Mouse (Mus musculus) left cerebral cortex, adult 8-10 months (tissue): ENCODE measurements at regions not wholly inside any gene's neighbourhood (a gene's known extent, or its start where the extent isn't known, plus 50 kb on each side); places are given as distances from the start of the nearest gene placed in this dataset.

Experiments
- DNase-seq, 2 experiments: peaks; one replicate each; pipeline ENCODE4 v3.0.0; 2022; ENCODE audit warnings: low spot score in 2 of 2

DNA sequence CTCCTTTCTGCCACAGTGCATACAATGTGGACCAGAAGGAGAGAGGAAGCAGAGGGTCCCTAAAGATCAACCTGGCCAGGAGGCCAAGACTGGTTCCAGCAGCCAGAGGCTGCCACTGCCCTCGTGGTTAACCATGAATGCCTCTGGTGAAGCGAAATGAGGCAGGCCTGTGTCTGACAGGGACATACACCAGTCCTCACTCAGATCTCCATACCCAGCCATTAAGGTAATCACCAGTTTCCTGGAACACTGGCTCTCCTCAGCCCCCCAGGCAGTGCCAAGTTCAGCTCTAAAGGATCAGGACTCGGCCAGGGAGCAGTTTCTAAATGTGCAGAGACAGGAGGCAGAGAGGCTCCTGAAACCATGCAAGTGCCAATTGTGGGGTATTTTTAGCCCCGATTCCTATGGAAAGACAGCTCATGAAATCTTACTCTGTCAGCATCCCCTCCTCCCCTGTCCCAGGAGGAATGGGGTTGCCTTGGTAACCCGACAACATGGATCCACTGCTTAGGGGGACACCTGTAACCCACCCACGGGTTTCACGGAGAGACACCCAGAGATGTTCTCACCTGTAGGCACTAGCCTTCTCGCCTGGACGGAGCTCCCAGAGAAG is 103.6 kb downstream of the Ier5 start:
- DNase-seq, result peak in 1 of 2 experiments; percentile 37

DNA sequence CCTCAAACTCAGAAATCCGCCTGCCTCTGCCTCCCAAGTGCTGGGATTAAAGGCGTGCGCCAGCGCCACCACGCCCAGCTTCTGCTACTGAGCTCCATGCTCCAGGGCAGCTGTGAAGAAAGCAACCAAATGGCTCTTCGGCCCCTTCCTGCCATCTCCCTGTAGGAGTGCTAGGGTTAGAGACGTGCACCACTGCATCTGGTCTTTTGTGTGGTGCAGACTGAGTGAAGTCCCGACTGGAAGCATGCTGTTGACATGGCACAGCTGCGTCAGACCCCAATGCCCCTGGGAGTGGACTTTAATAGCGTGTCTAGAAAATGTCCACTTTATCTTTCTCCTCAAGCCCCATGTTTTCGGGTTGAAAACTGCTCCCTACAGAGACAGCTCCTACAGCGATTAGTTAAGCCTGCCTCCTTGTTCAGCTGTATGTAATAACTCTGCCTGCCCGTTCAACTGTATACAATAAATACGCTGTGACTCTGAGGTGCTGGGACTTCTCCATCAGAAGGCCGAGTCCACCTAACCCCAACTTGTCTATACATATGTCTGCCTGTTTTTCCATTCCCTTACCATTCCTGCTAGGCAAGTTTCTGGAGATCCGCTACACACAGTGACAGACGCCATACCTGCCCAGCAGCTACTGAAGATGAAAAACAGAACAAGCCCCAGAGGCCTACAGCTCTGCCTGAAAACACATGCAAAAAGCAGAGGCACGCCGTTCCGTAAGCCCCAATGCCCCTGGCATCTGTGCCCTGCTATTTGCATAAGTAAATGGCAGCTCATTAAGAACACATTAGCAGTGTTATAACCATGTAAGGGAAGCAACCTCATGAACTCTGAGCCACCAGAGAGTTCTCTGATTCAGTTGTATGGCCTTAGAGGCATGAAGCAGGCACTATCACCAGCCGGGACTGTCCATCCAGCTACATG is 105.2 kb downstream of the Ier5 start:
- no peak for DNase-seq

DNA sequence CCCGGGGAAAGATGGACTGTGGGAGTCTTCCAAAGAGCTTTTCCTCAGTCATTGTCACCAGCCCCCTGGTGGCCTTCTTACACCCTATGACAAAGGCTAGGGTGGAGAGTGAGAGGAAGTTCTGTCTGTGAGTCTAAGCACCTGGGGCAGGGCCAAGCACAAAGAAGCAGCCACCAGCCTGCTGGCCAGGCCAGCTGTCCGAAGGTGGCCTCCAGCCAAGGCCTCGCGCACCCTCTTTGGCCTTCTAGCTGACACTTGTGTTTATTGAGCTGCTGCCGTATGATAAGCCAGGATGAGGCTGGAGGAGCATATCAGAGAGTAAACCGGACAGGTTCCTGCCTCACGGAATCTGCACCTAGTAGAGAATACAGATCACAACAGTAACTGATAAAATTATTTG is 99.0 kb upstream of the Cacna1e start:
- no peak for DNase-seq

DNA sequence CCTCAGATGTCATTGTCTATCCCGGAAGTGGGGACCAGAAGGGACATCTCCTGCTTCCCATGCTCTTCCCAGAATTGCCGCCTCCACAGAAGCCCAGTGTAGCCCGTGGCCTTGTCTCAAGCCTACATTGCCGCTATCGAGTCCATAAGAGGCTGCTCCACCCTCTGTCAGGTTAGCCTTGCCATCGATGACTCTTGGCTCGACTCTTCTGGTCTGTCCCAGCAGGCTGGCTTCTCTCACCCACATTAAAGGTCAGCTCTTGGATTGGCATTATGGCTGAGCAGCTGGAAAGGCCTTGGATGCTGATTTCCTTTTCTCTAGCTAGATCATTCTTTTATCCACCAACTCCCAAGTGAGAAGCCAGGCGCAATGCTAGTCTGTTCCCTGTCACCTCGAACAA is 98.5 kb upstream of the Cacna1e start:
- no peak for DNase-seq

DNA sequence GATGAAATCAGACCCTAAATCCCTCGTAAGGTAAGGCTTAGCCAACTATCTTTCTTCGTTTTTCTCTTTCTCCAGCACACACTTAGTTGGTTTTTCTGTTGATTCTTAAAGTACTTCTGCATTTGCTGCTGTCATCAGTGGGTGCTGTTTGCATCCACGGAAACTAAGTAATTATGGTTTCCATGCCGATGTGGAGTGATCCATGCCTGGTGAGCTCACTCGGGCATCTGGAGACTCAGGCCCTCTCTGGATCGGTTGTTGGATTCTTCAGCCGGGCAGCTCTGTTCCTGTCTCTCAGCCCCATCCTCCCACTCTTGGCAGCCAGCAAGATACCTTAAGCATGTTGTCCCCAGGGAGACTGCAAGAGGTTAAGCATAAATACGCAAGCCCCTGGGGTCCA is 97.4 kb upstream of the Cacna1e start:
- DNase-seq, result no peak

DNA sequence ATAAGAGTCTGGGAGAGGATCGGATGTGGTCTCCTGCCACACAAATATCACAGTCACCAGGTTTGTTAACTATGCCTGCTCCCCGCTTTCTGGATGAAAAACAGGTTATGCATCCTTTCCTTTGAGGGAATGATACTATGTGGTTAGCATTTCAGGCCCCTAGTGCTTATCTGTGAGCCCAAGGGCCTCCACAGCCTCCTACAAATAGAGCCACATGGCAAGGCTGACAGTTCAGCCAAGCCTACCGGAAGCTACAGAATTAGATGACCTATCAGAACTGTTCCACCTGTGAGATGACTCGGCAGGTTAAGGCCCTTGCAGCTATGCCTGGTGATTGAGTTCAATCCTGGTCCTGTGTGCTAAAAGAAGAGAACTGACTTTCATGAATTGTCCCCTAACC is 91.4 kb upstream of the Cacna1e start:
- no peak for DNase-seq

DNA sequence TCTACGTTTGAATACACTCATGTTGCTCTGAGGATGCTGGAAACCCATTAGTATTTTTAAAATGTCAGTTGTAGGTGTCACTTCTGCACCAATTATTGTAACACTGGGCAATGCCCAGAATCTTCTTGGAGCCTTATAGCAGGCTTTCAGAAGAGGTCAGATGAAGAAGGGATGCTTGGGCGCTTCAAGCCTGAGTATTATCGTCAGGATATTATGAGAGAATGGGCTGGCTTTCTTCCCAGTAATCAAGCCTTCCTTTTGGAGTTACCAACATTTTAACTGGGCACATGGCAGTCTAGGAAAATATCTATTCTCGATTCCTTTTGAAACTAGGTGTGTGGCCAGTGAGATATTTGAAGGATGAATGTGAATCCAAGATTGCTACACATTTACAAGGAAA is 77.0 kb upstream of the Cacna1e start:
- no peak for DNase-seq

DNA sequence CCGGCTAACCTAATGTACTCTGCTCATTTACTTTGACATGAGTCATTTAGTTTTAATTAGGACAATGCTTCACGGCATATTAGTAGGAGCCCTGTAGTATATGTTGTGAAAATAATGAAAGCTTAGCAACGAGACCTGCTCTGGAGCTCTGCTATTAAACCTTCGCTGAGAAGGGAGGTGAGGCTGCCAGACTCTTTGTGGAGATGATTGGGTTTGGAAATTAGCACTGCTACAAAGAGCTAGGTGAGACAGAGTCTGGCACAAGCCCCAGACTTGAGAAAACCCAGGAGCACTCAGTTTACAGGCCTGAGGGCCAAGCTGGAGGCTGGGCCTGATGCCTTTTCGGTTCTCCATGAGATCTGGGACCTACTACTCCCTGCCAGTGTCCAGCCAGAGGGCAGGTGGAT is 72.3 kb upstream of the Cacna1e start:
- DNase-seq, result no peak

DNA sequence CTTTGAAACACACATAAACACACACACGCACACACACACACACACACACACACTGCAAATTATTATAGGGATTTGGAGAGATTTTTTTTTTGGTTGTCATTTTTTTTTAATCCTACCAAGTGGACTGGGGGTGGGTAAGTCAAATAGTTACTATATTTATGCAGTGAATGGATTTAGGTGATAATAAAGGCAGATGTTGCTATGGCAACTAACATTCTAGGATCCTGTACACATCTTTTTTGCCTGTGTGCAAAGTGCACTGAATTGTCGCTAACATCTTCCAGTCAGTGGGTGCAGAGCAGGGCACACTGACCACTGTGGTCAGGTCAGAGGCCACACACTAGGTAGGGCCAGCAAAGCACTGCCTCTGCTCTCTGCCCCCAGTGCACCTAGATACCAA is 68.4 kb upstream of the Cacna1e start:
- no peak for DNase-seq
